Mouse (Mus musculus): ENCODE data around the gene Shisa3.

DNA sequence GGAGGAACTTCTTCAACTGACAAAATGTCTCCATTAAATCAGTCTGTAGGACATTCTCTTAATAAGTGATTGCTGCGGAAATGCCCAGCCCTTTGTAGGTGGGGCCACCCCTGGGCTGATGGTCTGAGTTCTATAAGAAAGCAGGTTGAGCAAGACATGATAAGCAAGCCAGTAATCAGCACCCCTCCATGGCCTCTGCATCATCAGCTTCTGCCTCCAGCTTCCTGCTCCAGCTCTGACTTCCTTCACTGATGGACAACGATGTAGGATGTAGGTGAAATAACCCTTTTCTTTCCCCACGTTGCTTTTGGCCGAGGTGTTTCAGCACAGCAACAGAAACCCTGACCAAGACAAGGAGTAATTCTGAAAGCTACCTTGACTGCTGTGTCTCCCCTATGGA lies 41.5 kb downstream of the Shisa3 start:
- TF ChIP-seq CTCF (IDR thresholded peaks at IDR 0.05; ENCODE audit: control insufficient read depth, insufficient read depth, insufficient replicate concordance, low read depth, low read length) (no peak), POLR2A (IDR thresholded peaks at IDR 0.05; ENCODE audit: control insufficient read depth, low read depth, low read length) (no peak)
